Mouse (Mus musculus) ES-Bruce4 (cell line): ENCODE results near the gene Abcb8. TPM values are rescaled to one million over a fixed set of nuclear protein-coding genes. Genes with fewer than 3 reads are reported as not detected.

ENCODE experiments used
- H3K27ac ChIP-seq: 2 replicates; pipeline ENCODE4 v1.5.1; 2012; ENCODE audit warnings: low read length, inconsistent platforms; ENCODE audit not compliant: insufficient read depth
- H3K27me3 ChIP-seq: 2 replicates; pipeline ENCODE4 v1.6.1; 2012; ENCODE audit warnings: mild to moderate bottlenecking, low read length, inconsistent platforms; ENCODE audit not compliant: control insufficient read depth, poor library complexity, insufficient read depth, severe bottlenecking
- H3K36me3 ChIP-seq: 2 replicates; pipeline ENCODE4 v1.6.1; 2012; ENCODE audit warnings: inconsistent platforms, mild to moderate bottlenecking, low read length, moderate library complexity; ENCODE audit not compliant: control insufficient read depth, poor library complexity, insufficient read depth, severe bottlenecking
- H3K4me1 ChIP-seq: one replicate; pipeline ENCODE4 v1.8.1; 2011; ENCODE audit warnings: low read length; ENCODE audit not compliant: control insufficient read depth, insufficient read depth
- H3K4me3 ChIP-seq: 2 replicates; pipeline ENCODE4 v1.5.1; 2011; ENCODE audit warnings: low read depth, mild to moderate bottlenecking, low read length
- H3K9ac ChIP-seq: 2 replicates; pipeline ENCODE4 v1.6.1; 2012; ENCODE audit warnings: low read depth, mild to moderate bottlenecking, inconsistent platforms; ENCODE audit not compliant: poor library complexity, severe bottlenecking
- H3K9me3 ChIP-seq: replicated peaks from 2 replicates; pipeline ENCODE4 v1.6.1; 2012; ENCODE audit warnings: mild to moderate bottlenecking, low read length, inconsistent platforms; ENCODE audit not compliant: control insufficient read depth, poor library complexity, insufficient read depth, severe bottlenecking
- CTCF ChIP-seq: IDR thresholded peaks from one replicate; pipeline ENCODE4 v1.8.1; 2011; ENCODE audit warnings: low read depth, low read length
- EP300 ChIP-seq: IDR thresholded peaks from 2 replicates; pipeline ENCODE4 v1.6.1; 2011; ENCODE audit warnings: low read depth, low read length; ENCODE audit not compliant: insufficient read depth
- POLR2A ChIP-seq: IDR thresholded peaks from one replicate; pipeline ENCODE4 v1.8.1; 2011; ENCODE audit warnings: low read length; ENCODE audit not compliant: insufficient read depth
- polyA plus RNA-seq: library from polyadenylated mRNA; stranded (reverse); fragments of >200 nt; gene quantifications from 2 replicates; pipeline ENCODE4 v1.2.4, GENCODE M21; 2011; ENCODE audit warnings: low read depth; ENCODE audit not compliant: missing spikeins, insufficient read depth, insufficient read length

The Abcb8 gene
- polyA plus RNA-seq, 1 experiment = 29.6 TPM

DNA sequence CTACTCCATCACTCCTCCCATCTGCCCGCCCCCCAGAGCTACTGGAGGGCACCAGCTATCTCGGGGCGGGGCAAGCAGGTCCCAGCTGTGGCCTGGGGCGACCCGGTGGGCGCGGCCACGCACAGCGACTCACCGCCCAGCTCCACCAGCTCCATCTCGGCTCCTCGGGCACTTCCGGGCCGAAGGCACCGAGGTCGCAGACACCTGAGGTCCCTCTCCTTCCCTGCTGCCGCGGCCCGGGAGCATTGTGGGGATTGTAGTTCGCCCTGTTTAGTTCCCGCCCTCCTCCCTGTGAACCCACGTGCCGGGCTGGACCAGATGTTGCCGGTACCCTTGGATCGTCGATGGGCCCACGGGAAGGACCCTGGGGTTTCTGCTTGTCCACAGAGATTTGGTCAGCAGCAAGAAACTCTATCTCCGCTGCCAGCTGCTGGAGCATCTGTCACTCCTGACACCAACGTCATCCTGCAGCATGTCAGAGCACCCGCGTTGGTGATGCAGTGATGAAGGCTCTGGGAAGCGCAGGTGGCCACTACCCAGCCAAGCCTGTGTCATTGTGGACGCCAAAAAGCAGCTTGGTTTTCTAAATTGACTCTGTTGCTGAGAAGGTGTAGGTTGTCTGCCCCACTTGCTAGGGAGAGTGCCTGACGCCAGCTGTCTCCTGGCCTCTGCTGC lies 54.3 kb downstream of the Abcb8 start, which contains the start of gene Tmub1:
Gene Tmub1 (minus strand): TSS at position 231 of the 675 bp plus-strand sequence.
- peak within 1 kb of the TSS; percentile 60 for H3K9ac ChIP-seq
- peaks cover 2% of the 10 kb centered on the region for H3K4me1 ChIP-seq
- H3K9me3 ChIP-seq = no peaks in the 10 kb centered on the region
- H3K4me3 ChIP-seq = peak within 1 kb of the TSS; percentile 63
- TF ChIP-seq CTCF (no peak), POLR2A (no peak), EP300 (0 out of 2 replicates have a peak, but pooled peaks have one; percentile 50)
- no peaks in the 10 kb centered on the region for H3K27me3 ChIP-seq
- no peaks in the 10 kb centered on the region for H3K36me3 ChIP-seq
- H3K27ac ChIP-seq = no peak within 1 kb of the TSS

DNA sequence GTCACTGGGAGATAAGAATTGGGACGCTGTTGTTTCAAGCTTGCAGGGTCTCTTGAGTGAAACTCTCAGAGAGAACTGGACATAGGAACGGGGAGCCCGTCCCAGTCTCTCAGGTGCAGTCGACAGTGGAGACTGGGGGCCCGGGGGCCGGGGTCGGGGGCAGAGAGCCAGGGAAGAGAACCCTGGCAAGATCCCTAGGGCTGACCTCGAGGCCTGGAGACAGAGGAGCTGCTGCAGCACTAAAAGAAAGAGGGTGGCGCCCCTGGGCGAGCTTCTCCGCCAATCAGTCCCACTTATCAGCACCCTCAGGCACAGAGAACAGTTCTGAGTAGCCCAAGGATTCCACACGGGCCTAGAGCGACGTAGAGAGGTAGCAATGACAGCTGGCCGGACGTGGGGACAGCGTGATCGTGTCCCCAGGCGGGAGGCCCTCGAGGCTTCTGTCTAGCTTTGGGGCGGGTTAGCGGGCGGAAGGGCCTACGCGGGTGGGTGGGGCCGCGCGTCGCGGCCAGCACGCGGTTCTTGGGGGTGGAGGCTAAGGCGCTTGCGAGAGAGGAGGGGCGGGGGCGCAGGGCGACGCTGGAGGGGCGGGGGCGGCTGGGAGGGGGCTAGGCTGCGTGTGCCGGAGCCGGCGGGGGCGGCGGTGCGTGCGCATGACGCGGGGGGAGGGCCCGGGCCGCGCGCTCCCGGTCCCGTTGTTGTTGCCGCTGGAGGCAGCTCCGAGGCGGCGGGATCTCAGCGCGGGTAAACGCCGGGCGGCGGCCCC lies 58.0 kb downstream of the Abcb8 start:
- H3K27ac ChIP-seq = no peak overlapping the region
- TF ChIP-seq CTCF = no peak
- TF ChIP-seq EP300 = no peak
- TF ChIP-seq POLR2A = no peak
- no peaks in the 10 kb centered on the region for H3K27me3 ChIP-seq
- H3K36me3 ChIP-seq = no peaks in the 10 kb centered on the region
- no peaks in the 10 kb centered on the region for H3K9me3 ChIP-seq
- H3K4me3 ChIP-seq = peak overlapping the region; percentile 53
- H3K9ac ChIP-seq = peak overlapping the region; percentile 95
- H3K4me1 ChIP-seq = peaks cover 6% of the 10 kb centered on the region

DNA sequence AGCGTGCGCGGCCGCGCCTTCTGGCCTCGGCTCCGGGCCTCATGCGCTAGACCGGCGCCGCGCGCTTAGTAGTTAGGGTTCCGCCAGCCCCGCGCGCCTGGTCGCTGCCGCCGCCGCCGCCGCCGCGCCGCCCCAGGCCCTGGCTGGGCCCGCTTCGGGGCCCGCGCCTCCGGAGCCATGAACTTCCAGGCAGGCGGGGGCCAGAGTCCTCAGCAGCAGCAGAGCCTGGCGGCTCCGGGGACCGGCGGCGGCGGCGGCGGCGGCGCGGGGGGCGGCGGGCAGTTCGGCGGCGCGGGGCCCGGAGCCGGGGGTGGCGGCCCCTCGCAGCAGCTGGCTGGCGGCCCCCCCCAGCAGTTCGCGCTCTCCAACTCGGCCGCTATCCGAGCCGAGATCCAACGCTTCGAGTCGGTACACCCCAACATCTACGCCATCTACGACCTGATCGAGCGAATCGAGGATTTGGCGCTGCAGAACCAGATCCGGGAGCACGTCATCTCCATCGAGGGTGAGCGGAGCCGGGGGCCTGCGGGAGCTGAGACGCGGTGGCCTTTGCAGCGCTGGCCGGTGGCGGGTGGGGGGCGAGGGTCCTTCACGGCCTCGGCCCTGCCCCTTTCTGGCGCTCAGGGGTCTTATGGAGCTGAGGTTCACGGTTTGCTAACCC lies 58.7 kb downstream of the Abcb8 start, which contains the start of gene Agap3:
Gene Agap3 (plus strand): TSS at position 148 of the 661 bp plus-strand sequence.
- Histone ChIP-seq H3K9me3 (no peaks in the 10 kb centered on the region), H3K4me1 (peaks cover 6% of the 10 kb centered on the region), H3K9ac (peak within 1 kb of the TSS; percentile 95), H3K27me3 (no peaks in the 10 kb centered on the region), H3K27ac (no peak within 1 kb of the TSS), H3K4me3 (peak within 1 kb of the TSS; percentile 79), H3K36me3 (no peaks in the 10 kb centered on the region)
- TF ChIP-seq EP300 (no peak), CTCF (no peak), POLR2A (no peak)

DNA sequence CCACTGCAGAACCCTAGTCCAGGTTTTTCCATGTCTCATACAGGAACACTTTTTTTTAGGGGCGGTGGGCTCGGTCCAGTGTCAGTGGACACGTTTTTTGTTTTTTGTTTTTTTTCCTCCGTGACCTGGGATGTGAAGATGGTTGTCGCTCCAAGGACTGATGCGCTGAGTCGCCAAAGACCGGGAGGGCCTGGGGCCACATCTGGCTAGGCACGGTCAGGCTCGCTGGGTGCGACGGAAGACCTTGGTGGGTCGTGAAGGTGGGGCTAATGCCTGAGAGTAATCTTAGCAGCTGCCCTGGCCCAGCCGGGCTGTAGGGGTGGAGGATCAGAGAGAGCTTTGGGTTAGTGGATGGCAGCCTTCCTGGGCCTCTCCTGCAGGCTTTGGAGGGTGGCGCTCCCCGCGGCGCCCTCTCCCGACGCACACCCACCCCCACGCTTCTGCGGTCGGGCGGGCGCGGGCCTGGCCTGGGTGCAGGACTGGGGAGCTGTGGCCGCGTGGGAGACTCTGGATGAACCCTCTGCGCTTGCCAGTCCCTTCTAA lies 59.3 kb downstream of the Abcb8 start:
- TF ChIP-seq POLR2A = no peak
- TF ChIP-seq CTCF = no peak
- no peak for TF ChIP-seq EP300
- H3K36me3 ChIP-seq = no peaks in the 10 kb centered on the region
- peak overlapping the region; percentile 79 for H3K4me3 ChIP-seq
- H3K9me3 ChIP-seq = no peaks in the 10 kb centered on the region
- H3K4me1 ChIP-seq = peaks cover 6% of the 10 kb centered on the region
- H3K27ac ChIP-seq = no peak overlapping the region
- peak overlapping the region; percentile 95 for H3K9ac ChIP-seq
- no peaks in the 10 kb centered on the region for H3K27me3 ChIP-seq

DNA sequence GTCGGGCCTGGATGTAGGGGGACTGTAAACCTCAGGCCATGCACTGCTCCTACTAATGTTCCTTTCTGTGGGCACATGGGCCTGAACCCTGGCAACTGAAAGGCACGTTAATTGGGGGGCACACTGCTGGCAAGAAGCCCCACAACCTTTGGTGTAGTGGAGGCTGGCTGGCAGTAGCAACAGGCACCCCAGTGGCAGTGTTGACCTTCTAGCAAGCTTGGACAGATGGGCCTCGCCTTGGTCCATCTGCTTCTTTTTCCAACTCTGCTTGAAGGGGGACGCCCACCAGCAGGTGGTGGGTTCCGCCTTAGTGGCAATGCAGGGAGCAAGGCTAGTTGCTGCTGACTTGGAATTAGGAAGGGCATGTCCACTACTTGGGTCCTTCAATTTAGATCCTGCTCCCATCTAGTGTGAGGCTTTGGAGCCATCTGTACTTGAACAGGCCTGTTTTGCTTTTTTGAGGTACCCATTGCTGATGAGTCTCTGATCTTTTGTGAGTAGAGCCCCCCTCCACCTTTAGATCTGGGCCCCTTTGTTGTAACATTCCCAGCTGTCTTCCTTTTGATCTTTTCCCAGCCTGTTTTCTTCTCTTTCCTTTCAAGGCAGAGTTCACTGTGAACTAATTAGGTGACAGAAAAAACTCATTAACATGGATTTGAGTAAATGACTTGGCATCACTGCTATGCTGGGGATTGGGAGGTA lies 60.0 kb downstream of the Abcb8 start:
- no peak overlapping the region for H3K27ac ChIP-seq
- H3K4me1 ChIP-seq = peaks cover 6% of the 10 kb centered on the region

More for the DNA sequence above, 60.0 kb downstream of the Abcb8 start:
- peak overlapping the region; percentile 79 for H3K4me3 ChIP-seq
- no peaks in the 10 kb centered on the region for H3K9me3 ChIP-seq
- no peaks in the 10 kb centered on the region for H3K27me3 ChIP-seq
- TF ChIP-seq CTCF (no peak), POLR2A (no peak), EP300 (no peak)
- no peaks in the 10 kb centered on the region for H3K36me3 ChIP-seq
- H3K9ac ChIP-seq = peak overlapping the region; percentile 95
